Mouse (Mus musculus): ENCODE data around the gene Tmem145. TPM values are rescaled to one million over a fixed set of nuclear protein-coding genes. Genes with fewer than 3 reads are reported as not detected.

Tmem145 gene
- polyA plus RNA-seq, 1 experiment = 1.3 TPM

GRCm38 (mm10) chr7:25363632-25364031 is 57.7 kb downstream of the Tmem145 start:
- Histone ChIP-seq H3K27me3 (ENCODE audit: control insufficient read depth, insufficient read depth, low read length) (no peaks in the 10 kb centered on the region), H3K4me1 (ENCODE audit: control insufficient read depth, insufficient read depth, low read length) (no peaks in the 10 kb centered on the region; the same call in 1 of the 2 replicates), H3K4me3 (ENCODE audit: control insufficient read depth, low read depth, low read length) (no peak overlapping the region), H3K27ac (ENCODE audit: control insufficient read depth, insufficient read depth, low read depth, low read length) (no peak overlapping the region), H3K36me3 (ENCODE audit: control insufficient read depth, insufficient read depth, low read length) (peaks cover 2% of the 10 kb centered on the region; the same call in 1 of the 2 replicates)
- TF ChIP-seq CTCF (IDR thresholded peaks at IDR 0.05; ENCODE audit: control insufficient read depth, insufficient read depth, insufficient replicate concordance, low read depth, low read length) (no peak), POLR2A (IDR thresholded peaks at IDR 0.05; ENCODE audit: control insufficient read depth, low read depth, low read length) (no peak)

Other genes starting within 250 kb of the Tmem145 start
- 83.7 and 86.7 TPM in 2 replicates for gene Grik5, start 233.8 kb upstream of the Tmem145 start, polyA plus RNA-seq (2012; rRNA removed)
- gene Zfp574, start 233.5 kb upstream of the Tmem145 start, polyA plus RNA-seq (2012; rRNA removed) = 267 and 276 TPM in 2 replicates
- 8.3 TPM in 2 replicates for gene Pou2f2, start 126.4 kb upstream of the Tmem145 start, polyA plus RNA-seq (2012; rRNA removed)
- 26.0 and 27.1 TPM in 2 replicates for gene Dedd2, start 85.5 kb upstream of the Tmem145 start, polyA plus RNA-seq (2012; rRNA removed)
- 29.4 and 31.9 TPM in 2 replicates for gene Zfp526, start 84.7 kb upstream of the Tmem145 start, polyA plus RNA-seq (2012; rRNA removed)
- 91.9 and 94.8 TPM in 2 replicates for gene Gsk3a, start 68.3 kb upstream of the Tmem145 start, polyA plus RNA-seq (2012; rRNA removed)
- gene Erf, start 55.3 kb upstream of the Tmem145 start, polyA plus RNA-seq (2012; rRNA removed) = 40.4 and 44.1 TPM in 2 replicates
- gene Cic, start 38.4 kb upstream of the Tmem145 start, polyA plus RNA-seq (2012; rRNA removed) = 41.8 and 42.1 TPM in 2 replicates
- gene Pafah1b3, start 8.1 kb upstream of the Tmem145 start, polyA plus RNA-seq (2012; rRNA removed) = 37.1 and 44.4 TPM in 2 replicates
- gene Prr19, start 4.7 kb upstream of the Tmem145 start, polyA plus RNA-seq (2012; rRNA removed) = 83.0 and 90.6 TPM in 2 replicates
- 13.0 and 17.0 TPM in 2 replicates for gene Megf8, start 11.1 kb downstream of the Tmem145 start, polyA plus RNA-seq (2012; rRNA removed)
- 0.26 TPM in 1 of 2 replicates, not detected in the other for gene Cnfn, start 63.6 kb downstream of the Tmem145 start, polyA plus RNA-seq (2012; rRNA removed)
- 250 and 254 TPM in 2 replicates for gene Lipe, start 92.6 kb downstream of the Tmem145 start, polyA plus RNA-seq (2012; rRNA removed)
- not detected in 2 replicates for gene Cxcl17, start 106.8 kb downstream of the Tmem145 start, polyA plus RNA-seq (2012; rRNA removed)
- 0.63 and 0.75 TPM in 2 replicates for gene Ceacam1, start 171.5 kb downstream of the Tmem145 start, polyA plus RNA-seq (2012; rRNA removed)
- 32.3 and 35.1 TPM in 2 replicates for gene Ceacam2, start 233.8 kb downstream of the Tmem145 start, polyA plus RNA-seq (2012; rRNA removed)